13 mouse cellular contexts compared by ENCODE assay signal in genomic region chr2:131097087-131097486, GRCm38 (mm10). TPM values are rescaled to one million over a fixed set of nuclear protein-coding genes. Genes with fewer than 3 reads are reported as not detected.
DNase-seq lines count a peak whose midpoint lies in the region; ATAC-seq and TF ChIP-seq lines count a peak whose summit lies in the region.
"Had no signal": no experiment of that assay in that cellular context is flagged by ENCODE, and none has a peak within 500 bp of the region (broad histone marks: within the 10 kb centered on the region; RNA-seq: fewer than 3 reads in every experiment).

No protein-coding gene starts in this region.

- peak overlapping the region; percentile 10; the same call in 1 of the 2 replicates for H3K9ac ChIP-seq in heart, embryonic 11.5 days (ENCODE audit: low read depth, low read length)
- H3K9ac ChIP-seq in liver, embryonic 12.5 days, result peak overlapping the region; percentile 67; the same call in 1 of the 2 replicates
- no peak overlapping the region for H3K9ac ChIP-seq in liver, embryonic 14.5 days (replicated peaks)
- H3K9ac ChIP-seq: forebrain, embryonic 13.5 days; neural tube, embryonic 13.5 days had no signal

- WGBS in heart, embryonic 11.5 days (ENCODE audit: insufficient replicate concordance), result 88% methylated on average over 4 of the region's 4 CpGs
- 69% methylated on average over 3 of the region's 4 CpGs for WGBS in liver, embryonic 12.5 days (ENCODE audit: insufficient replicate concordance)
- WGBS in liver, embryonic 14.5 days (ENCODE audit: insufficient replicate concordance), result 70% methylated on average over 4 of the region's 4 CpGs

- no peak overlapping the region for H3K4me2 ChIP-seq in heart, embryonic 11.5 days
- peak overlapping the region; percentile 60; the same call in 1 of the 2 replicates for H3K4me2 ChIP-seq in liver, embryonic 12.5 days
- peak overlapping the region; percentile 67; the same call in 1 of the 2 replicates for H3K4me2 ChIP-seq in liver, embryonic 14.5 days (ENCODE audit: low read depth)
- H3K4me2 ChIP-seq: forebrain, embryonic 13.5 days had no signal

- intact Hi-C loops in heart, postnatal 14 days (cut with DNase I), result loop anchor here (2.0 kb wide), 1 partner anchor 320 kb away; no protein-coding TSS in a partner anchor

- H3K27me3 ChIP-seq in heart, embryonic 11.5 days (ENCODE audit: control insufficient read depth, insufficient read depth, low read length), result no peaks in the 10 kb centered on the region
- peaks cover 3% of the 10 kb centered on the region; the same call in 1 of the 2 replicates for H3K27me3 ChIP-seq in liver, embryonic 12.5 days (replicated peaks)
- H3K27me3 ChIP-seq in liver, embryonic 14.5 days (ENCODE audit: control insufficient read depth, insufficient read depth, low read length), result no peaks in the 10 kb centered on the region
- H3K27me3 ChIP-seq: forebrain, embryonic 13.5 days; neural tube, embryonic 13.5 days had no signal

- ATAC-seq in heart, embryonic 11.5 days (replicated peaks; ENCODE audit: insufficient number of reproducible peaks, low FRiP score, low TSS enrichment), result no peak
- ATAC-seq in liver, embryonic 12.5 days, result no peak
- ATAC-seq in liver, embryonic 14.5 days (ENCODE audit: insufficient read depth), result no peak
- ATAC-seq: forebrain, embryonic 13.5 days had no signal

- no peak for DNase-seq in heart, postnatal 14 days
- DNase-seq in liver, result no peak
- DNase-seq in R1 (ENCODE audit: low read depth, low spot score), result peak; percentile 33
- DNase-seq in liver, embryonic 14.5 days (ENCODE audit: low read depth in 3 of 3, low spot score in 3 of 3), result no peak
- DNase-seq in B cell, adult 2 months, result no peak
- no peak for DNase-seq in retina, embryonic 14.5 days (ENCODE audit: low spot score)

- no peaks in the 10 kb centered on the region for H3K36me3 ChIP-seq in heart, embryonic 11.5 days (ENCODE audit: control insufficient read depth, insufficient read depth, low read length)
- H3K36me3 ChIP-seq in liver, embryonic 12.5 days, result no peaks in the 10 kb centered on the region
- no peaks in the 10 kb centered on the region for H3K36me3 ChIP-seq in liver, embryonic 14.5 days (replicated peaks; ENCODE audit: control insufficient read depth, insufficient read depth, low read depth)
- H3K36me3 ChIP-seq: neural tube, embryonic 13.5 days had no signal

- H3K27ac ChIP-seq in heart, embryonic 11.5 days (ENCODE audit: low read depth, low read length), result peak overlapping the region; percentile 64; the same call in 1 of the 2 replicates
- peak overlapping the region; percentile 96 for H3K27ac ChIP-seq in liver, embryonic 12.5 days
- peak overlapping the region; percentile 96 for H3K27ac ChIP-seq in liver, embryonic 14.5 days
- H3K27ac ChIP-seq: forebrain, embryonic 13.5 days had no signal

- no peaks in the 10 kb centered on the region for H3K9me3 ChIP-seq in heart, embryonic 11.5 days (replicated peaks; ENCODE audit: control insufficient read depth, low read length)
- H3K9me3 ChIP-seq in liver, embryonic 12.5 days (replicated peaks), result no peaks in the 10 kb centered on the region
- no peaks in the 10 kb centered on the region for H3K9me3 ChIP-seq in liver, embryonic 14.5 days (ENCODE audit: control insufficient read depth, low read length)
- H3K9me3 ChIP-seq: forebrain, embryonic 13.5 days; neural tube, embryonic 13.5 days had no signal

- TF ChIP-seq CTCF in liver, embryonic 14.5 days (IDR thresholded peaks at IDR 0.05; ENCODE audit: low read depth), result no peak

- H3K4me3 ChIP-seq in heart, embryonic 11.5 days (ENCODE audit: low read depth, low read length), result no peak overlapping the region
- H3K4me3 ChIP-seq in liver, embryonic 12.5 days, result no peak overlapping the region
- H3K4me3 ChIP-seq in liver, embryonic 14.5 days (ENCODE audit: insufficient read depth in 1 of 2, low read depth in 2 of 2, low read length in 2 of 2), result no peak overlapping the region
- H3K4me3 ChIP-seq: forebrain, embryonic 13.5 days; left cerebral cortex, adult 2 months; neural tube, embryonic 13.5 days had no signal

- no peak for TF ChIP-seq EP300 in liver, embryonic 14.5 days (IDR thresholded peaks at IDR 0.05; ENCODE audit: low read depth)

- 0 out of 2 replicates have a peak, but pooled peaks cover 4% of the 10 kb centered on the region for H3K4me1 ChIP-seq in heart, embryonic 11.5 days (ENCODE audit: control insufficient read depth, insufficient read depth, low read length)
- peaks cover 42% of the 10 kb centered on the region for H3K4me1 ChIP-seq in liver, embryonic 12.5 days
- H3K4me1 ChIP-seq in liver, embryonic 14.5 days (replicated peaks; ENCODE audit: control insufficient read depth in 2 of 2, insufficient read depth in 2 of 2, low read length in 1 of 2), result peaks cover 17 to 20% of the 10 kb centered on the region in 2 experiments
- H3K4me1 ChIP-seq: forebrain, embryonic 13.5 days had no signal

RNA-seq across cellular contexts. Expression of gene Siglec1, which starts 10.5 kb away (rescaled TPM):
- polyA plus RNA-seq in heart, embryonic 11.5 days (2014; fragmentation: Nextera tagmentation; extraction: Ambion mirVana), result 0.11 and 0.16 TPM in 2 replicates
- 1 to 10 TPM; 1.3 to 1.5 TPM for total RNA-seq in heart, postnatal 14 days (2021)
- polyA plus RNA-seq in liver, embryonic 12.5 days (2016; fragmentation: Nextera tagmentation; extraction: Ambion mirVana), result 0.36 and 0.42 TPM in 2 replicates
- polyA plus RNA-seq in liver, embryonic 14.5 days (2012; rRNA removed), result 0.93 and 1.0 TPM in 2 replicates
- polyA plus RNA-seq in liver, embryonic 14.5 days (2014; fragmentation: Nextera tagmentation; extraction: Ambion mirVana), result 0.70 and 0.78 TPM in 2 replicates
- total RNA-seq: CH12.LX had no signal

RNA-seq across cellular contexts. Expression of gene Hspa12b, which starts 30.0 kb away (rescaled TPM):
- polyA plus RNA-seq in heart, embryonic 11.5 days (2014; fragmentation: Nextera tagmentation; extraction: Ambion mirVana), result 5.6 and 6.3 TPM in 2 replicates
- total RNA-seq in heart, postnatal 14 days (2021), result 10 to 100 TPM; 42.9 to 48.2 TPM
- 4.2 TPM in 2 replicates for polyA plus RNA-seq in liver, embryonic 12.5 days (2016; fragmentation: Nextera tagmentation; extraction: Ambion mirVana)
- 1.6 and 2.1 TPM in 2 replicates for polyA plus RNA-seq in liver, embryonic 14.5 days (2012; rRNA removed)
- polyA plus RNA-seq in liver, embryonic 14.5 days (2014; fragmentation: Nextera tagmentation; extraction: Ambion mirVana), result 0.71 and 0.76 TPM in 2 replicates

RNA-seq across cellular contexts. Expression of gene Adam33, which starts 33.5 kb away (rescaled TPM):
- 4.1 and 5.7 TPM in 2 replicates for polyA plus RNA-seq in heart, embryonic 11.5 days (2014; fragmentation: Nextera tagmentation; extraction: Ambion mirVana)
- total RNA-seq in heart, postnatal 14 days (2021), result 1 to 10 TPM; 1.1 to 3.0 TPM
- 0.62 and 0.90 TPM in 2 replicates for polyA plus RNA-seq in liver, embryonic 12.5 days (2016; fragmentation: Nextera tagmentation; extraction: Ambion mirVana)
- 0.31 and 0.67 TPM in 2 replicates for polyA plus RNA-seq in liver, embryonic 14.5 days (2012; rRNA removed)
- 0.17 and 0.43 TPM in 2 replicates for polyA plus RNA-seq in liver, embryonic 14.5 days (2014; fragmentation: Nextera tagmentation; extraction: Ambion mirVana)

RNA-seq across cellular contexts. Expression of gene Gm11037, which starts 36.2 kb away (rescaled TPM):
- not detected in 2 replicates for polyA plus RNA-seq in heart, embryonic 11.5 days (2014; fragmentation: Nextera tagmentation; extraction: Ambion mirVana)
- total RNA-seq in heart, postnatal 14 days (2021), result not detected
- polyA plus RNA-seq in liver, embryonic 12.5 days (2016; fragmentation: Nextera tagmentation; extraction: Ambion mirVana), result not detected in 2 replicates
- not detected in 2 replicates for polyA plus RNA-seq in liver, embryonic 14.5 days (2012; rRNA removed)
- not detected in 2 replicates for polyA plus RNA-seq in liver, embryonic 14.5 days (2014; fragmentation: Nextera tagmentation; extraction: Ambion mirVana)
- total RNA-seq: CH12.LX; left cerebral cortex, adult 2 months had no signal
- polyA plus RNA-seq: cortical plate, adult 2 months; forebrain, embryonic 13.5 days; neural tube, embryonic 13.5 days had no signal

RNA-seq across cellular contexts. Expression of gene Gfra4, which starts 54.2 kb away (rescaled TPM):
- 2.9 and 3.8 TPM in 2 replicates for polyA plus RNA-seq in heart, embryonic 11.5 days (2014; fragmentation: Nextera tagmentation; extraction: Ambion mirVana)
- 1 to 10 TPM; 5.1 to 8.0 TPM for total RNA-seq in heart, postnatal 14 days (2021)
- 0.86 and 1.6 TPM in 2 replicates for polyA plus RNA-seq in liver, embryonic 12.5 days (2016; fragmentation: Nextera tagmentation; extraction: Ambion mirVana)
- polyA plus RNA-seq in liver, embryonic 14.5 days (2012; rRNA removed), result 0.16 and 0.40 TPM in 2 replicates
- polyA plus RNA-seq in liver, embryonic 14.5 days (2014; fragmentation: Nextera tagmentation; extraction: Ambion mirVana), result 0.10 and 0.15 TPM in 2 replicates
- total RNA-seq: CH12.LX had no signal
